Mouse (Mus musculus) layer of hippocampus, postnatal 25 days (tissue): ENCODE measurements around the gene Serpinf1. TPM values are rescaled to one million over a fixed set of nuclear protein-coding genes. Genes with fewer than 3 reads are reported as not detected.

Source experiments
- DNase-seq, 2 experiments: peaks; one replicate each; pipeline ENCODE4 v3.0.0; 2022; ENCODE audit warnings: mixed read lengths in 2 of 2, low spot score in 1 of 2; ENCODE audit errors: extremely low spot score in 1 of 2
- total RNA-seq, 2 experiments: library from RNA; stranded (reverse); gene quantifications; 2 replicates each; pipeline ENCODE4 v1.2.3; 2021

The Serpinf1 gene
- total RNA-seq, 2 experiments from 2014 or later: 16.0 to 16.8 TPM

GRCm38 (mm10) chr11:75429019-75429705 lies 6.7 kb upstream of the Serpinf1 start:
- no peak for DNase-seq

- no peak for DNase-seq
Observed at GRCm38 (mm10) chr11:75424459-75424858, 2.0 kb upstream of the Serpinf1 start.

GRCm38 (mm10) chr11:75424033-75424432 lies 1.5 kb upstream of the Serpinf1 start:
- DNase-seq: no peak

GRCm38 (mm10) chr11:75423091-75423490 lies 590 bp upstream of the Serpinf1 start:
- no peak for DNase-seq

- no peak for DNase-seq
Observed at GRCm38 (mm10) chr11:75421375-75422012, 1.0 kb downstream of the Serpinf1 start.

GRCm38 (mm10) chr11:75420810-75421374 lies 1.6 kb downstream of the Serpinf1 start:
- DNase-seq: no peak

- DNase-seq: no peak
Observed at GRCm38 (mm10) chr11:75420037-75420436, 2.5 kb downstream of the Serpinf1 start.

- DNase-seq: no peak
Observed at GRCm38 (mm10) chr11:75415994-75416393, 6.5 kb downstream of the Serpinf1 start.

- no peak for DNase-seq
Observed at GRCm38 (mm10) chr11:75415096-75415495, 7.4 kb downstream of the Serpinf1 start.

GRCm38 (mm10) chr11:75410591-75410990 lies 11.9 kb downstream of the Serpinf1 start:
- no peak for DNase-seq

- no peak for DNase-seq
Observed at GRCm38 (mm10) chr11:75409679-75410575, 12.6 kb downstream of the Serpinf1 start.

GRCm38 (mm10) chr11:75406865-75407264 lies 15.6 kb downstream of the Serpinf1 start:
- peak in 1 of 2 experiments; percentile 57 for DNase-seq

GRCm38 (mm10) chr11:75406104-75406503 lies 16.4 kb downstream of the Serpinf1 start:
- no peak for DNase-seq

GRCm38 (mm10) chr11:75404801-75405200 lies 17.7 kb downstream of the Serpinf1 start:
- DNase-seq: no peak

GRCm38 (mm10) chr11:75403301-75404052 lies 19.0 kb downstream of the Serpinf1 start:
- DNase-seq: no peak

GRCm38 (mm10) chr11:75402271-75402690 lies 20.2 kb downstream of the Serpinf1 start:
- DNase-seq: no peak

GRCm38 (mm10) chr11:75400099-75400498 lies 22.4 kb downstream of the Serpinf1 start:
- no peak for DNase-seq

GRCm38 (mm10) chr11:75399411-75399841 lies 23.1 kb downstream of the Serpinf1 start:
- DNase-seq: no peak

- no peak for DNase-seq
Observed at GRCm38 (mm10) chr11:75397452-75397851, 25.0 kb downstream of the Serpinf1 start.

GRCm38 (mm10) chr11:75395611-75396010 lies 26.9 kb downstream of the Serpinf1 start:
- DNase-seq: no peak
